Mouse (Mus musculus) embryo, embryonic 10.5 days (tissue): ENCODE results near the gene Map6.
A peak's percentile ranks its signal among the peaks of the same experiment; 100 is the strongest.

Experiments used
- DNase-seq: peaks from one replicate; pipeline ENCODE4 v3.0.0-alpha.2; 2015; ENCODE audit warnings: low spot score

Gene Map6

GRCm38 (mm10) chr7:99264597-99264996 is 2.6 kb upstream of the Map6 start:
- no peak for DNase-seq

DNA sequence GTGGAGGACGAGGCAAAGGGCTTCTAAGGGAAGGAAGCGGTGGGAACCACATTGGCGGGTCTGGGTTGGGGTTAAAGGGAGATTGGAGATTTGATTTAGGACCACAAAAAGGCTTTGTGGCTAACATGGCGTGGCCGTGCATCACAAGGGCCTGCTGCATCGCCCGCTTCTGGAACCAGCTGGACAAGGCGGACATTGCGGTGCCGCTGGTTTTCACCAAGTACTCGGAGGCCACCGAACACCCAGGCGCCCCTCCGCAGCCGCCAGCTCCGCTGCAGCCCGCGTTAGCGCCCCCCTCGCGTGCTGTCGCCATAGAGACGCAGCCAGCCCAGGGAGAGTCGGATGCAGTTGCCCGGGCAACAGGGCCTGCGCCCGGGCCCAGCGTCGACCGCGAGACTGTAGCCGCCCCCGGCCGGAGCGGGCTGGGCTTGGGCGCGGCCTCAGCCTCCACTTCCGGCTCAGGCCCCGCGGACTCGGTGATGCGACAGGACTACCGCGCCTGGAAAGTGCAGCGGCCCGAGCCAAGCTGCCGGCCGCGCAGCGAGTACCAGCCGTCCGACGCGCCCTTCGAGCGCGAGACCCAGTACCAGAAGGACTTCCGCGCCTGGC is 754 bp downstream of the Map6 start:
- DNase-seq = peak; percentile 90

DNA sequence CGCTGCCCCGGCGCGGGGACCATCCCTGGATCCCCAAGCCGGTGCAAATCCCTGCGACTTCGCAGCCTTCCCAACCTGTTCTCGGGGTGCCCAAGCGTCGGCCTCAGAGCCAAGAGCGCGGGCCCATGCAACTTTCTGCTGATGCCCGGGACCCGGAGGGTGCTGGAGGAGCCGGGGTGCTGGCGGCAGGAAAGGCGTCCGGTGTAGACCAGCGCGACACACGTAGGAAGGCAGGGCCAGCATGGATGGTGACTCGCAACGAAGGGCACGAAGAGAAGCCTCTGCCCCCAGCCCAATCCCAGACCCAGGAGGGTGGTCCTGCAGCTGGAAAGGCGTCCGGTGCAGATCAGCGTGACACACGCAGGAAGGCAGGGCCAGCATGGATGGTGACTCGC is 1.3 kb downstream of the Map6 start:
- DNase-seq = no peak

GRCm38 (mm10) chr7:99268951-99269945 is 2.0 kb downstream of the Map6 start:
- no peak for DNase-seq

- DNase-seq = no peak
Observed at GRCm38 (mm10) chr7:99271630-99272029, 4.4 kb downstream of the Map6 start.

GRCm38 (mm10) chr7:99275131-99275530 is 7.9 kb downstream of the Map6 start:
- no peak for DNase-seq

- no peak for DNase-seq
Observed at GRCm38 (mm10) chr7:99276679-99277078, 9.4 kb downstream of the Map6 start.

DNA sequence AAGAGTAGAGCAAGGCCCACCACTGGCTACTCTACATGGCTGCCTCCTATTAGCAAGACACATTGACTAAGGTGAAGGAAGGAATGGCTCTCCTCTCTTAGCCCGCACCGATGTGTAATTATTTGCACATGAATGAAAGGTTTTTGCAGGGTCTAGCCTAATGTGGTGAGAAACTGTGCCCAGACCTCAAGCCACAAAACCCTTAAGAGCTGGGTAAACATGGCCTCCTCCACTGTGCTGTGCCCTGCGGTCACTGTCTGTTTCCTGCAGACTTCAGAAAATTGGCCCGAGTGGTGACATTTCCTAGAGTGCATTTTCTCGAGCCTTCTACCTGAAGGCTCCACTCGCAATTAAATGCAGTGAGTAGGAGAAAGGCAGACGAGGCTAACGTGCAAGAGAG is 11.1 kb downstream of the Map6 start:
- DNase-seq = no peak

- no peak for DNase-seq
Observed at GRCm38 (mm10) chr7:99279586-99279985, 12.3 kb downstream of the Map6 start.

GRCm38 (mm10) chr7:99287287-99287686 is 20.0 kb downstream of the Map6 start:
- peak; percentile 78 for DNase-seq

- DNase-seq = no peak
Observed at GRCm38 (mm10) chr7:99290008-99290407, 22.8 kb downstream of the Map6 start.

DNA sequence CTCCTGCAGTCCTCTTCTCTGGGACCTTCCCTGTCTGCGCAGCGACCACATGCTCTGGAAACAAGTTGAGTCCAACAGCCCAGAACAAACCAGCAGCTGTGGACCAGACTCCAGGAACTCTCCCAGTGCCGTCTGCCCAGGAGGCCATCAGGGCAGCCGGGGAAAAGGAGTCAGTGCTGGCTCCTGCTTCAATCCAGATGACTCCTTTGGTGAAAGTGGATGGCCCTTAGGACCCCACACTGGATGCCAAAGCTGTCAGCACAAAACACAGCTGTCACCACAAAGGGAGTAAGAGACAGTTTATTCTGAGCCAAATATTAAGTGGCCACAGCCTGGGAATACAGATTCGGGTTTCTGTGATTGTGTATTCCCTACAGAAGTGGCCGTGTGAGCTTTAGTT is 23.7 kb downstream of the Map6 start:
- no peak for DNase-seq

DNA sequence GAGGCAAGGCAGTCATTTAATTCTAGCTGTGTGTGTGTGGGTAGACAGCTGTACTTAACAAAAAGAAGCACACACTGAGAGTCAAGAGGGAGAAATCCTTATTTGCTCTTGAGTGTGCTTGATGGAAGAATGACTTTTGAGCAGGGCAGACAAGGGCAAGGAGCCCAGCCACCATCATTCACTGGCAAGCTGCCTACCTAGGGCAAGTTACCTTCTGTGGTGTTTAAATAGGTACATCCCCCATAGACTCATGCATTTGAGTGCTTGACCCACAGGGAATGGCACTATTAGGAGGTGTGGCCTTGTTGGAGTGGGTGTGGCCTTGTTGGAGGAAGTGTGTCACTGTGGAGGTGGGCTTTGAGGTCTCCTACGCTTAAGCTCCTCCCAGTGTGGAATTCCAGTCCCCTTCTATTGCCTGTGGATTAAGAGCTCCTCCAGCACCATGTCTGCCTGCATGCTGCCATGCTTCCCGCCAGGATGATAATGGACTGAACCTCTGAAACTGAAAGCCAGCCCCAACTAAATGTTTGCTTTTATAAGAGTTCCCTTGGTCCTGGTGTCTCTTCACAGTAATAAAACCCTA is 27.0 kb downstream of the Map6 start:
- DNase-seq = no peak

DNA sequence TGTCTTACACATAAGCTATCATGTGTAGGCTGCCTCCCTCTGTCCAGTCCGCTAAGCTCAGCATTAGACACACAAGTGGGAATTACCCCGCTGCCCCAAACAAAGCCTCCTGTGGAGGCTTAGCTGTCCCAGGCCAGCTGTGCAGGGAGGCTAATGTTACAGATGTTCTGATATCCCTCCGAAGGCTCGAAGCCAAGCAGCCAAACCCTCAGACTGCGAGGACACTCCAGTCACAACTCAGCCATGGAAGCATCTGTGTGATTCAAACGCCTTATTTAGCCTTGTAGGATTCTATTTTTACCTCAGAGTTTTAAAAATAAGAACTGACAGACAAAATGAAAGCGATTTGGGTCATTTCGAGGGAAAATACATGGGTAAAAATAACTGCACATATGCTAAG is 27.9 kb downstream of the Map6 start:
- no peak for DNase-seq

GRCm38 (mm10) chr7:99300650-99301175 is 33.5 kb downstream of the Map6 start:
- DNase-seq = peak; percentile 75

- no peak for DNase-seq
Observed at GRCm38 (mm10) chr7:99304029-99304428, 36.8 kb downstream of the Map6 start.

DNA sequence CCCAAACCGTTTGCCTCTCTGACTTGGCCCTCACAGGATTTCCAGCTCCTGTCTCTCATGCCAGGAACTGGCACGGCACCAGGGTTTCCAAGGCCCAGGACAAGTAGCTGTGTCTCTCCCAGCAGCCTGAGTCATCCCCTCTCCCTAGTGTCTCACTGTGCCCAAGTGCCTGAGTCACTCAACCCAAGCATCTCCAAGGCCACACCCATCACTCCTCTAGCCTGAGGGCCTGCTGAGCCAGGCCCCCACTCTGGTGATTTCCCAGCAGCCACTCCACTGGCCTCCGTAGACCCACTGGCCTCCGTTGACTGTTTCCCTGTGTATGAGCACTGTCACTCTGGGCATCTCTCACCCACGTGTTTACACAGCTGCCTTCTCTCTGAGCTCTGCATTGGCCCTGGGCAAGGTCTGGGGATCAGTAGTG is 37.7 kb downstream of the Map6 start:
- DNase-seq = no peak

GRCm38 (mm10) chr7:99305688-99306087 is 38.4 kb downstream of the Map6 start:
- no peak for DNase-seq

GRCm38 (mm10) chr7:99306640-99307039 is 39.4 kb downstream of the Map6 start:
- peak; percentile 70 for DNase-seq

- DNase-seq = no peak
Observed at GRCm38 (mm10) chr7:99311433-99311832, 44.2 kb downstream of the Map6 start.

GRCm38 (mm10) chr7:99312058-99312457 is 44.8 kb downstream of the Map6 start:
- DNase-seq = no peak

GRCm38 (mm10) chr7:99312671-99313143 is 45.5 kb downstream of the Map6 start:
- DNase-seq = peak; percentile 77

DNA sequence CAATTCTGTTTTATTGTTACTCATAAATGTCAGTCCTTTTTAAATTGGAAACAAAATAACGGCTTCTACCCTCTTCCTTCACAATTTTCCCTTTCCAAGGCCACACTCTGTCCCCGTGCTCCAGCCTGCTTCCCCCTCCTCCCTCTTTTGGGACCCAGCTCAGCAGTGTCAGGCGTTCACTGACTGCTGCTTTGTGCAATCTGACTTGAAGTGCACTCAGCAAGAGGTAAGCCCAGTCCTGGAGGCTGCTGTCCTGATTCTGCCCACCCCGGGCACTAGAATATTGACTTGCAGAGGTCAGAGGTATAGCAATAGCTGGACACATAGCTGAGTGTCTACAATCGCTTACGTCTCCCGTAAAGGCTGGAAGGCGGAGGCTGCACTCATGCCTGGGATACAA is 46.0 kb downstream of the Map6 start:
- peak; percentile 46 for DNase-seq
